Mouse (Mus musculus) mesoderm, embryonic 11.5 days (tissue): ENCODE data around the gene Pard3b.

Experiments
- DNase-seq: peaks from one replicate; pipeline ENCODE4 v3.0.0-alpha.2; 2012; ENCODE audit warnings: low read depth, low spot score

The Pard3b gene

GRCm38 (mm10) chr1:62244191-62244984 is 605.8 kb downstream of the Pard3b start:
- peak; percentile 34 for DNase-seq

GRCm38 (mm10) chr1:62252432-62252831 is 613.8 kb downstream of the Pard3b start:
- no peak for DNase-seq

GRCm38 (mm10) chr1:62254316-62254715 is 615.7 kb downstream of the Pard3b start:
- DNase-seq = no peak

GRCm38 (mm10) chr1:62254888-62255287 is 616.3 kb downstream of the Pard3b start:
- no peak for DNase-seq

- no peak for DNase-seq
These were observed 637.8 kb downstream of the Pard3b start for GRCm38 (mm10) chr1:62276466-62276865.

GRCm38 (mm10) chr1:62278586-62278985 is 640.0 kb downstream of the Pard3b start:
- DNase-seq = no peak

- DNase-seq = no peak
These were observed 642.0 kb downstream of the Pard3b start for GRCm38 (mm10) chr1:62280586-62280985.

GRCm38 (mm10) chr1:62282835-62283234 is 644.2 kb downstream of the Pard3b start:
- no peak for DNase-seq

- no peak for DNase-seq
These were observed 645.0 kb downstream of the Pard3b start for GRCm38 (mm10) chr1:62283624-62284023.

- no peak for DNase-seq
These were observed 670.8 kb downstream of the Pard3b start for GRCm38 (mm10) chr1:62309376-62309775.

GRCm38 (mm10) chr1:62325237-62325636 is 686.6 kb downstream of the Pard3b start:
- peak; percentile 27 for DNase-seq

- no peak for DNase-seq
These were observed 689.1 kb downstream of the Pard3b start for GRCm38 (mm10) chr1:62327743-62328142.

- peak; percentile 17 for DNase-seq
These were observed 690.2 kb downstream of the Pard3b start for GRCm38 (mm10) chr1:62328808-62329207.

- DNase-seq = no peak
These were observed 694.4 kb downstream of the Pard3b start for GRCm38 (mm10) chr1:62333016-62333415.

- DNase-seq = no peak
These were observed 695.6 kb downstream of the Pard3b start for GRCm38 (mm10) chr1:62334196-62334595.

GRCm38 (mm10) chr1:62340261-62340660 is 701.6 kb downstream of the Pard3b start:
- no peak for DNase-seq

- DNase-seq = no peak
These were observed 705.7 kb downstream of the Pard3b start for GRCm38 (mm10) chr1:62344286-62344685.

GRCm38 (mm10) chr1:62348371-62348770 is 709.7 kb downstream of the Pard3b start:
- no peak for DNase-seq

GRCm38 (mm10) chr1:62355496-62355895 is 716.9 kb downstream of the Pard3b start:
- no peak for DNase-seq

- peak; percentile 57 for DNase-seq
These were observed 735.9 kb downstream of the Pard3b start for GRCm38 (mm10) chr1:62374427-62375050.

- DNase-seq = no peak
These were observed 739.7 kb downstream of the Pard3b start for GRCm38 (mm10) chr1:62378335-62378734.

GRCm38 (mm10) chr1:62382807-62383514 is 744.3 kb downstream of the Pard3b start:
- DNase-seq = peak; percentile 53
